Mouse (Mus musculus) liver, postnatal 0 days (tissue): ENCODE data around the gene Unc45a.

Experiments
- CTCF ChIP-seq: sonication (generic); IDR thresholded peaks from 2 replicates; pipeline ENCODE4 v1.5.1; 2016; ENCODE audit warnings: antibody characterized with exemption, low read depth
- EP300 ChIP-seq: IDR thresholded peaks from 2 replicates; pipeline ENCODE4 v1.6.1; 2016; ENCODE audit warnings: antibody characterized with exemption, low read depth, mild to moderate bottlenecking

GRCm38 (mm10) chr7:80377471-80377870 lies 36.7 kb upstream of the Unc45a start:
- TF ChIP-seq CTCF (peak; percentile 91), EP300 (no peak)
